Mouse (Mus musculus): ENCODE measurements at regions not wholly inside any gene's neighbourhood (a gene's known extent, or its start where the extent isn't known, plus 50 kb on each side); places are given as distances from the start of the nearest gene placed in this dataset.

- H3K27me3 ChIP-seq (ENCODE audit: low read depth, poor library complexity, severe bottlenecking), result no peaks in the 10 kb centered on the region
- 92% methylated on average over 7 of the region's 7 CpGs for WGBS
- no peak overlapping the region for H3K4me3 ChIP-seq
- peaks cover 17% of the 10 kb centered on the region for H3K4me1 ChIP-seq
- no peak for DNase-seq (ENCODE audit: low spot score)
- H3K9me3 ChIP-seq (replicated peaks), result no peaks in the 10 kb centered on the region
- no peaks in the 10 kb centered on the region for H3K36me3 ChIP-seq
- no peak overlapping the region for H3K27ac ChIP-seq
Measured at GRCm38 (mm10) chr1:190566744-190567143, 344.8 kb downstream of the Rps6kc1 start.

DNA sequence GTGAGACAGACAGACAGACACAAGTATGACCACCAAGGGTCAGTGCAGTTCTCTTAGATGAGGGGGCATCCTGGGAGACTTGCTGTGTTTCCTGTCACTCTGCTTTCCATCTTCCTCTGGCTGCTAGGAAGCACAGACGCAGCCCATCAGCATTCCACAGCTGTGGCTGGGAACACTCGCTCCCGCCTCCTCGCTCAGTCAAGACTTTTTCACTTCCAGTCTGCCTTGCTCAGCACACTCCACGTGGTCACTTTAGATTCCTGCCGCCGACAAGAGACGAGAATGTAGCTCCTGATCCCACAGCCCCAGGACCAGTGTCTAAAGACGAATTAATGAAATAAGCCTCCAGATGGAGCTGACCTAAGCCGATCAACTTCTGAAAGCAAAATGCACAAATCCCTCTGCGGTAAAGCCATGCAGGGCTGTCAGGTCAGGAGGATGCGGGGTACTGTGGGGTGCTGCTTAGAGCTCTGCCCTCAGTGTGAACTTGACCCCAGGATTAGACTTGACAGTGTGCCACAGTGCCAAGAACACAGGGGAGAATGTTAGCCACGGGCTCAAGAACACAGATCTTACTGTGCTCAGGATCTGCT is 348.6 kb downstream of the Rps6kc1 start:
- H3K4me3 ChIP-seq, result no peak overlapping the region
- H3K9me3 ChIP-seq (replicated peaks), result no peaks in the 10 kb centered on the region
- 57% methylated on average over 13 of the region's 13 CpGs for WGBS
- peaks cover 21% of the 10 kb centered on the region for H3K4me1 ChIP-seq
- peak overlapping the region; percentile 6; the same call in 1 of the 2 replicates for H3K27ac ChIP-seq
- no peaks in the 10 kb centered on the region for H3K36me3 ChIP-seq
- no peak for DNase-seq (ENCODE audit: low spot score)
- no peaks in the 10 kb centered on the region for H3K27me3 ChIP-seq (ENCODE audit: low read depth, poor library complexity, severe bottlenecking)

DNA sequence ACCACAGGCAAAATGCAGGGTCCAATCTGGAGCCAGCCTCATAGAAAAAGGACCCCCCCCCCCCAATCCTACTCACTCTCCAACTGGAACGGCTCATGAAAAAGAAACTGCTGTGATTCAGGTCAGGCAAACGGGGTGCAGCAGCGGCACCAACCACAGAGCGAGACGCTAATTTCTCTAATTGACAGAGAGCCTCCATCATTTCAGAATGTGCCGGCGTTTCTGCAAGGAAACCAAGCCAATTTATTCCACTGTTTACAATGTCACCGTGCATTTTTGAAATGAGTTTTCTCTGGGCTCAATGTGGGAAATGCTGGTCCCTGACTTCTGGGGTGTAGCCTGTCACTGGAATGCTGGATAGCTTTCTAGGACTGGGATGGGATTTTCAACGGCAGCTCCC is 351.5 kb downstream of the Rps6kc1 start:
- Histone ChIP-seq H3K4me1 (peaks cover 21% of the 10 kb centered on the region), H3K27ac (no peak overlapping the region), H3K36me3 (no peaks in the 10 kb centered on the region), H3K4me3 (no peak overlapping the region), H3K27me3 (ENCODE audit: low read depth, poor library complexity, severe bottlenecking) (no peaks in the 10 kb centered on the region), H3K9me3 (replicated peaks) (no peaks in the 10 kb centered on the region)
- no peak for DNase-seq (ENCODE audit: low spot score)
- 83% methylated on average over 9 of the region's 9 CpGs for WGBS

DNA sequence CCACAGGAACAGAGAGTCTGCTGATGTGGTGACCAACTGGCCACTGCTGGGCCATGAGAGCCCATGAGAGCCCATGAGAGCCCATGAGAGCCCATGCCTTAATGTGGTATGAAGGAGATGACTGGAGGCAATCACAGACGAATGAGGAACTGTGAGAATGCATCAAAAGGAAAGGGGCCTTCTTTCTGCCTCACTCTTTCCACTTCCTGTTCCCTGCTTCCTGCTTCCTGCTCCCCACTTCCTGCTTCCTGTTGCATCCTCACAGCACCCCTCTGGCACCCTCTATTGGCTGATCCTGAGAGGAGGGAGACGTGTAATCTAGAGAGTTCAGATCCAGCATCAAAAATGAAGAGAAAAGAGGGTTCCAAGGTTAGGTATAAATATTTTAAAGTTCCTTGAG is 369.7 kb downstream of the Rps6kc1 start:
- H3K27ac ChIP-seq, result no peak overlapping the region
- no peak overlapping the region for H3K4me3 ChIP-seq
- no peaks in the 10 kb centered on the region for H3K4me1 ChIP-seq
- no peaks in the 10 kb centered on the region for H3K9me3 ChIP-seq (replicated peaks)
- H3K36me3 ChIP-seq, result no peaks in the 10 kb centered on the region
- 55% methylated on average over 2 of the region's 2 CpGs for WGBS
- no peak for DNase-seq (ENCODE audit: low spot score)
- H3K27me3 ChIP-seq (ENCODE audit: low read depth, poor library complexity, severe bottlenecking), result 0 out of 2 replicates have a peak, but pooled peaks cover 6% of the 10 kb centered on the region

DNA sequence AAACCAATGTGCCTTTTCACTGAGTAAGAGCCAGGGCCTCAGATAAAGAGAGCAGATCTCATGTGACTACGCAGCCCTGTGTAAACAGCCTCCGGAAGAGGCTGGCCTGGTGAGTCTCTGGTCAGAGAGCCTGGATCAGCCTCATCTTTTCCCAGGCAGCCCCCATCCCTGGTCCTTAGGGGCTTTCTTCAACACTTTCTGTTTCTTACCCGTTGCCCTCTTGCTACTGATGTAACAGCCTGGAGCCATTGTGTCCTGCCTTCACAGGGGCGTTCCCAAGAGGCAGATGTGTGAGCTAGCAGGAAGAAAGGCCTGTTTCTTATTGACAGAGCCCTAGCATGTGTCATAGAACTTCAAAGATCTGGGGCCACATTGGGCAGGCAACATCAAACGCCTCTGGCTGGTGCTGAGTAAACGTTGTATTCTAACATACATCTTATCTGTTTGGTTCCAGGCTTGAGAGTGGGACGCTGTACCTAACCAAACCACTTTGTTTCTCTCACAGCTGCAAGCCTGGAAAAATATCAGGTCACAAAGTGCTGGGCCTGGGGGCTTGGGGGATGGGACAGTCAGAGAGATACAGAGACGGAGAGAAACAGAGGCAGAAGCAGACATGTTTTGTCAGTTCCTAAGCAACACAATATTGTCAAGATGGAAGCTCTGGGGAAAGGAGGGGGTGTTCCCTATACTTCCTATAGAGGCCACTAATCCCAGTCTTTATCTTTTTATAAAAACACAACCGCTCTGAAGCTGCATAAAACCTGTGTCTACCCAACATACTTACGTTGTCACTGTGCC is 362.6 kb upstream of the Prox1 start:
- Histone ChIP-seq H3K4me1 (peaks cover 15% of the 10 kb centered on the region), H3K9me3 (replicated peaks) (no peaks in the 10 kb centered on the region), H3K27ac (no peak overlapping the region), H3K4me3 (no peak overlapping the region), H3K27me3 (ENCODE audit: low read depth, poor library complexity, severe bottlenecking) (peaks cover 13% of the 10 kb centered on the region), H3K36me3 (no peaks in the 10 kb centered on the region)
- 15% methylated on average over 10 of the region's 10 CpGs for WGBS
- no peak for DNase-seq (ENCODE audit: low spot score)

GRCm38 (mm10) chr1:190531224-190531623 is 360.7 kb upstream of the Prox1 start:
- H3K9me3 ChIP-seq (replicated peaks), result no peaks in the 10 kb centered on the region
- H3K27ac ChIP-seq, result no peak overlapping the region
- DNase-seq (ENCODE audit: low spot score), result no peak
- no peak overlapping the region for H3K4me3 ChIP-seq
- peaks cover 28% of the 10 kb centered on the region for H3K27me3 ChIP-seq (ENCODE audit: low read depth, poor library complexity, severe bottlenecking)
- H3K36me3 ChIP-seq, result no peaks in the 10 kb centered on the region
- WGBS, result 93% methylated on average over 6 of the region's 6 CpGs
- peaks cover 21% of the 10 kb centered on the region for H3K4me1 ChIP-seq

- no peak for DNase-seq (ENCODE audit: low spot score)
- H3K27ac ChIP-seq, result no peak overlapping the region
- H3K9me3 ChIP-seq (replicated peaks), result no peaks in the 10 kb centered on the region
- no peak overlapping the region for H3K4me3 ChIP-seq
- H3K4me1 ChIP-seq, result peaks cover 33% of the 10 kb centered on the region
- H3K36me3 ChIP-seq, result no peaks in the 10 kb centered on the region
- H3K27me3 ChIP-seq (ENCODE audit: low read depth, poor library complexity, severe bottlenecking), result peaks cover 37% of the 10 kb centered on the region
- WGBS, result 88% methylated on average over 3 of the region's 3 CpGs
Measured at GRCm38 (mm10) chr1:190530079-190530478, 359.6 kb upstream of the Prox1 start.

DNA sequence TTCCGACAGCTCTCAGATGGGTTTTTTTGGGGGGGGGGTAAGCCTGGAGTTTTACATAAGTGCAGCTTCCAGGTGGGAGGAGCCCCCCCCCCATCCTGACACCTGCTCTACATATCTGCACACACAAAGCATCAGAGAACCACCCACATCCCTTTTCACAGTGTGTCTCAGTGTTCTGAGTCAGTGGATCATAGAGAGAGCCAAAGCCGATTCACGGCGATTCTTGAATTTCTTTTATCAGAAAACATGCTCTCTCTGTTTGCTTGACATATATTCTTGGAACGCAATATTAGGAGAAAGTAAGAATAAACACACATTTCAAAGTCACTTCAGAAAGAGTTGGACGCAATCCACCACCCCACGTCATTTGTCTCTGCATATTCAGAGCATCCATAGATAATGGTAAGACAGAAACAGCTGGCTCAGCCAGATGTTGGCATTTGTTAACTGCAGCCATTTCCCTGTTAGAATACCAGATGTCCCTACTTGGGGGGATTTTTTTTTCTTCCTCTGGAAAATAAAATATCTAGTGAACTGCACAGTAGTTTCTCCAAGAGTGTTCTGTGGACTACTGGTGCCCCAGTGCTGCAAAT is 357.1 kb upstream of the Prox1 start:
- peaks cover 40% of the 10 kb centered on the region for H3K27me3 ChIP-seq (ENCODE audit: low read depth, poor library complexity, severe bottlenecking)
- no peaks in the 10 kb centered on the region for H3K9me3 ChIP-seq (replicated peaks)
- no peak for DNase-seq (ENCODE audit: low spot score)
- 83% methylated on average over 7 of the region's 7 CpGs for WGBS
- no peak overlapping the region for H3K4me3 ChIP-seq
- H3K27ac ChIP-seq, result no peak overlapping the region
- no peaks in the 10 kb centered on the region for H3K36me3 ChIP-seq
- peaks cover 20% of the 10 kb centered on the region for H3K4me1 ChIP-seq

- no peak overlapping the region for H3K4me3 ChIP-seq
- no peak for DNase-seq (ENCODE audit: low spot score)
- peaks cover 35% of the 10 kb centered on the region for H3K27me3 ChIP-seq (ENCODE audit: low read depth, poor library complexity, severe bottlenecking)
- H3K27ac ChIP-seq, result no peak overlapping the region
- no peaks in the 10 kb centered on the region for H3K36me3 ChIP-seq
- no peaks in the 10 kb centered on the region for H3K9me3 ChIP-seq (replicated peaks)
- 13% methylated on average over 7 of the region's 7 CpGs for WGBS
- peaks cover 19% of the 10 kb centered on the region for H3K4me1 ChIP-seq
Measured at GRCm38 (mm10) chr1:190526634-190527033, 356.1 kb upstream of the Prox1 start.

- Histone ChIP-seq H3K27ac (no peak overlapping the region), H3K4me1 (peaks cover 19% of the 10 kb centered on the region), H3K4me3 (no peak overlapping the region), H3K27me3 (ENCODE audit: low read depth, poor library complexity, severe bottlenecking) (peaks cover 35% of the 10 kb centered on the region), H3K36me3 (no peaks in the 10 kb centered on the region), H3K9me3 (replicated peaks) (no peaks in the 10 kb centered on the region)
- DNase-seq (ENCODE audit: low spot score), result no peak
- WGBS, result 32% methylated on average over 6 of the region's 6 CpGs
Measured at GRCm38 (mm10) chr1:190526046-190526445, 355.5 kb upstream of the Prox1 start.

- Histone ChIP-seq H3K36me3 (no peaks in the 10 kb centered on the region), H3K9me3 (replicated peaks) (no peaks in the 10 kb centered on the region), H3K4me1 (0 out of 2 replicates have a peak, but pooled peaks cover 2% of the 10 kb centered on the region), H3K4me3 (no peak overlapping the region), H3K27ac (no peak overlapping the region), H3K27me3 (ENCODE audit: low read depth, poor library complexity, severe bottlenecking) (no peaks in the 10 kb centered on the region)
- WGBS, result 88% methylated on average over 8 of the region's 8 CpGs
- no peak for DNase-seq (ENCODE audit: low spot score)
Measured at GRCm38 (mm10) chr1:190500106-190500505, 329.6 kb upstream of the Prox1 start.

DNA sequence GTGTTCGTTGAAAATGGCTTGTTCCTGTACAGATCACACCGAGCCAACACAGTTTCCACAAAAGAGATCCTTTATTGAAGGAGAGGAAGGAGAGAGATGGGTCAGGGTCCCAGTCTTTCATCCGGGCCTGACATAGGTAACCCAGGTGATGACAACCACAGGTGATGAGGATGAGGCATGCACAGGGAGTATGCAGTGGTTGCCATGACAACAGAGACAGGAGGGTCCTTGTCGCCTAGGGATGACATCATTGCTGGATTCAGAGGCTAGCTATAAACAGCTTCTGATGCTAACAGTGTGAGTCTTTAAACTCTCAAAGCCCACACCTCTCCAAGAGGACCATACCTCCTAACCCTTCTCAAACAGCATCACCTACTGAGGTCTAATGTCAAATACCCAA is 327.0 kb upstream of the Prox1 start:
- no peak for DNase-seq (ENCODE audit: low spot score)
- Histone ChIP-seq H3K27ac (no peak overlapping the region), H3K27me3 (ENCODE audit: low read depth, poor library complexity, severe bottlenecking) (no peaks in the 10 kb centered on the region), H3K9me3 (replicated peaks) (no peaks in the 10 kb centered on the region), H3K36me3 (no peaks in the 10 kb centered on the region), H3K4me3 (no peak overlapping the region), H3K4me1 (0 out of 2 replicates have a peak, but pooled peaks cover 2% of the 10 kb centered on the region)
- 88% methylated on average over 4 of the region's 4 CpGs for WGBS

All from limb, embryonic 10.5 days (tissue).